ENCODE assay signal across 12 mouse cellular contexts in genomic region chr11:92041695-92042094, GRCm38 (mm10).
DNase-seq lines count a peak whose midpoint lies in the region; ATAC-seq lines count a peak whose summit lies in the region.
"Had no signal": no experiment of that assay in that cellular context is flagged by ENCODE, and none has a peak within 500 bp of the region (broad histone marks: within the 10 kb centered on the region; RNA-seq: fewer than 3 reads in every experiment).

No protein-coding gene starts in this region.

- H3K4me2 ChIP-seq in hindbrain, embryonic 11.5 days (replicated peaks; ENCODE audit: low read depth, low read length), result no peak overlapping the region
- H3K4me2 ChIP-seq in hindbrain, embryonic 12.5 days (replicated peaks), result no peak overlapping the region
- no peak overlapping the region for H3K4me2 ChIP-seq in embryonic facial prominence, embryonic 11.5 days (ENCODE audit: low read depth, low read length)
- H3K4me2 ChIP-seq: forebrain, embryonic 12.5 days had no signal

- H3K4me1 ChIP-seq in hindbrain, embryonic 11.5 days (replicated peaks; ENCODE audit: control insufficient read depth, insufficient read depth, low read length), result no peaks in the 10 kb centered on the region
- no peaks in the 10 kb centered on the region for H3K4me1 ChIP-seq in hindbrain, embryonic 12.5 days
- no peaks in the 10 kb centered on the region for H3K4me1 ChIP-seq in embryonic facial prominence, embryonic 11.5 days (ENCODE audit: control insufficient read depth, insufficient read depth, low read length)
- H3K4me1 ChIP-seq: forebrain, embryonic 12.5 days had no signal

- H3K36me3 ChIP-seq in hindbrain, embryonic 11.5 days (ENCODE audit: control insufficient read depth, insufficient read depth, low read length), result no peaks in the 10 kb centered on the region
- H3K36me3 ChIP-seq in hindbrain, embryonic 12.5 days, result no peaks in the 10 kb centered on the region
- H3K36me3 ChIP-seq in embryonic facial prominence, embryonic 11.5 days (replicated peaks; ENCODE audit: control insufficient read depth, insufficient read depth, low read depth, low read length), result no peaks in the 10 kb centered on the region
- H3K36me3 ChIP-seq: forebrain, embryonic 12.5 days had no signal

- no peak for ATAC-seq in hindbrain, embryonic 11.5 days (ENCODE audit: low FRiP score)
- no peak for ATAC-seq in hindbrain, embryonic 12.5 days (ENCODE audit: low FRiP score)
- ATAC-seq in embryonic facial prominence, embryonic 11.5 days (replicated peaks; ENCODE audit: insufficient number of reproducible peaks, low FRiP score, low TSS enrichment, low read depth), result no peak

- no peak overlapping the region for H3K27ac ChIP-seq in hindbrain, embryonic 11.5 days (ENCODE audit: low read depth, low read length)
- no peak overlapping the region for H3K27ac ChIP-seq in hindbrain, embryonic 12.5 days
- no peak overlapping the region for H3K27ac ChIP-seq in embryonic facial prominence, embryonic 11.5 days (replicated peaks; ENCODE audit: low read depth, low read length)
- H3K27ac ChIP-seq: forebrain, embryonic 12.5 days had no signal

- peak; percentile 37 for DNase-seq in hindbrain, embryonic 11.5 days (ENCODE audit: low spot score)
- peak; percentile 0 for DNase-seq in lung, postnatal 36 days
- DNase-seq in lung, postnatal 14 days, result no peak
- peak; percentile 7 for DNase-seq in WW6 (ENCODE audit: low read depth, low spot score)
- DNase-seq in embryonic facial prominence, embryonic 11.5 days (ENCODE audit: low spot score), result peak; percentile 17
- DNase-seq in thymus, adult 18-20 months, result no peak
- no peak for DNase-seq in ovary, adult 18-20 months (ENCODE audit: low spot score)
- DNase-seq: gastrocnemius, postnatal 36 days; lung, adult 18-20 months; right cerebral cortex, adult 18-20 months had no signal

- H3K9me3 ChIP-seq in hindbrain, embryonic 11.5 days (ENCODE audit: control insufficient read depth, low read length), result no peaks in the 10 kb centered on the region
- H3K9me3 ChIP-seq in hindbrain, embryonic 12.5 days (replicated peaks), result no peaks in the 10 kb centered on the region
- H3K9me3 ChIP-seq in embryonic facial prominence, embryonic 11.5 days (replicated peaks; ENCODE audit: control insufficient read depth, low read length), result no peaks in the 10 kb centered on the region
- H3K9me3 ChIP-seq: forebrain, embryonic 12.5 days had no signal

- H3K9ac ChIP-seq in hindbrain, embryonic 11.5 days (ENCODE audit: low read depth, low read length), result no peak overlapping the region
- no peak overlapping the region for H3K9ac ChIP-seq in hindbrain, embryonic 12.5 days
- H3K9ac ChIP-seq in embryonic facial prominence, embryonic 11.5 days (replicated peaks; ENCODE audit: low read length), result no peak overlapping the region
- H3K9ac ChIP-seq: forebrain, embryonic 12.5 days had no signal

- WGBS in hindbrain, embryonic 11.5 days, result 6% methylated on average over 2 of the region's 2 CpGs
- WGBS in hindbrain, embryonic 12.5 days, result 5% methylated on average over 2 of the region's 2 CpGs
- WGBS in embryonic facial prominence, embryonic 11.5 days, result 0% methylated on average over 2 of the region's 2 CpGs

- no peaks in the 10 kb centered on the region for H3K27me3 ChIP-seq in hindbrain, embryonic 11.5 days (ENCODE audit: control insufficient read depth, insufficient read depth, low read length)
- H3K27me3 ChIP-seq in hindbrain, embryonic 12.5 days, result no peaks in the 10 kb centered on the region
- no peaks in the 10 kb centered on the region for H3K27me3 ChIP-seq in embryonic facial prominence, embryonic 11.5 days (ENCODE audit: control insufficient read depth, insufficient read depth, low read length)
- H3K27me3 ChIP-seq: forebrain, embryonic 12.5 days had no signal

- no peak overlapping the region for H3K4me3 ChIP-seq in hindbrain, embryonic 11.5 days (ENCODE audit: low read depth, low read length)
- no peak overlapping the region for H3K4me3 ChIP-seq in hindbrain, embryonic 12.5 days
- H3K4me3 ChIP-seq in embryonic facial prominence, embryonic 11.5 days (ENCODE audit: low read depth, low read length), result no peak overlapping the region
- H3K4me3 ChIP-seq: forebrain, embryonic 12.5 days had no signal

Comparison
In these comparisons a context has a peak if more than half of its experiments do, and no peak if none do; other contexts are left out.
1. DNase-seq: peak in hindbrain, embryonic 11.5 days (single experiment), lung, postnatal 36 days (single experiment), WW6 (single experiment) and embryonic facial prominence, embryonic 11.5 days (single experiment); none in lung, postnatal 14 days (single experiment), thymus, adult 18-20 months (0 of 2) and ovary, adult 18-20 months (single experiment).